Mouse (Mus musculus) ES-E14 (cell line): ENCODE data around the gene 1110051M20Rik.

Experiments used
- MAFK ChIP-seq: IDR thresholded peaks from 2 replicates; pipeline ENCODE4 v1.6.1; 2014; ENCODE audit warnings: mild to moderate bottlenecking, low read depth, low read length, inconsistent platforms; ENCODE audit not compliant: insufficient read depth
- ZC3H11A ChIP-seq: IDR thresholded peaks from 2 replicates; pipeline ENCODE4 v1.6.1; 2012; ENCODE audit warnings: low read depth, mild to moderate bottlenecking, inconsistent platforms, low read length, borderline replicate concordance

DNA sequence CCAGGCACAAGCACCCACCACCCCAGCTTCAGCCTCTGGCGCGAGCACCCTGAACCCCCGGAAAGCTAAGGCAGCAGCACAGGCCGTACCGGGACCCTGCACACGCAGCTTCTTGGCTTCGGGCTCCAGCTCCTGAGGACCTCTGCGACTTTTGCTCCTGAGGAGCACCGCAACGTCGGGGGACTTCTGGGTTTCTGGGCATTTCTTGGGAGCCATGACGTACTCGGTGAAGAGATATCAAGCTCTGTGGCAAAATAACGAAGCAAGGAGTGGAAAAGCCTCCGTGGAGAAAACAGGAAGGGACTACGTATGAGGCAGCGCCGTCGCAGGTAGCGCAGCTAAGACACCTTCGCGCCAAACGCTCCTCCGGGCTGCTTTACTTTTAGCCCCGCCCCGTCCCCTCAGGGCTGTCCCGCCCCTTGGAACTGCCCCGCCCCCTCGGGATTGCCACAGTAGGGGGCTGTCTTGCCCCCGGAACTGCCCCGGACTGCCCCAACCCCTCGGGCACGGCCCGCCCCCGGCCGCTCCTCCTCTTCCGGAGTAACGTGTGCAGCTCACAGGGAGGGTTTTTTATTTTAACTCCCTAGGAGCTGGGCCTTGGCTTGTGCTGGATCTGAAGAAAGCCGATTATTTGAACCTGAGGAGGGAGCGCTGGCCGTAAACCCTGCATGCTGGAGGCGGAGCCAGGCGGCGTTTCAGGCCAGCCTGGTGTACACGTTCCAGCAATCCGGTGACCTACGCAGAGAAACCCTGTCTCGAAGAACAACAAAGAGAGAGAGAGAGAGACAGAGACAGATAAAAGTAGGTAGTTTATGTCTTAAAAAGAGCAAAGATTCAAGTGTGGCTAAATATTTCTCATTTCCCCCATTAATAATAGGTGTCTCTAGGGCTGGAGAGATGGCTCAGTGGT is 207.6 kb downstream of the 1110051M20Rik start, which contains the start of gene Ddb2:
- TF ChIP-seq ZC3H11A (no peak), MAFK (no peak)
